Comparison of ENCODE assay signal across 12 mouse cellular contexts in genomic region chr6:52796691-52797090, GRCm38 (mm10).
DNase-seq lines count a peak whose midpoint lies in the region; ATAC-seq and TF ChIP-seq lines count a peak whose summit lies in the region.
"Had no signal": no experiment of that assay in that cellular context is flagged by ENCODE, and none has a peak within 500 bp of the region (broad histone marks: within the 10 kb centered on the region; RNA-seq: fewer than 3 reads in every experiment).

No protein-coding gene starts in this region.

- no peak overlapping the region for H3K9ac ChIP-seq in hindbrain, embryonic 15.5 days
- no peak overlapping the region for H3K9ac ChIP-seq in hindbrain, embryonic 13.5 days
- H3K9ac ChIP-seq in heart, postnatal 0 days (replicated peaks; ENCODE audit: low read depth, low read length): no peak overlapping the region
- H3K9ac ChIP-seq: midbrain, embryonic 15.5 days had no signal

- TF ChIP-seq CTCF in Patski (IDR thresholded peaks at IDR 0.05): no peak
- TF ChIP-seq CTCF in heart, postnatal 0 days (IDR thresholded peaks at IDR 0.05; ENCODE audit: low read depth): no peak

- CTCF ChIA-PET in Patski (lab: Charles Lee): interaction anchor here (1.1 to 1.9 kb wide), 2 partner anchors 14 to 42 kb away, joined by 4 to 5 read pairs; no protein-coding TSS in a partner anchor

- H3K27me3 ChIP-seq in hindbrain, embryonic 15.5 days: no peaks in the 10 kb centered on the region
- H3K27me3 ChIP-seq in hindbrain, embryonic 13.5 days: no peaks in the 10 kb centered on the region
- no peaks in the 10 kb centered on the region for H3K27me3 ChIP-seq in Patski
- no peaks in the 10 kb centered on the region for H3K27me3 ChIP-seq in embryonic facial prominence, embryonic 10.5 days (replicated peaks; ENCODE audit: low read depth, poor library complexity, severe bottlenecking)
- H3K27me3 ChIP-seq in heart, postnatal 0 days (ENCODE audit: control insufficient read depth, insufficient read depth, low read length): no peaks in the 10 kb centered on the region
- H3K27me3 ChIP-seq: CH12.LX; midbrain, embryonic 15.5 days had no signal

- peaks cover 31% of the 10 kb centered on the region for H3K4me1 ChIP-seq in hindbrain, embryonic 15.5 days (replicated peaks)
- H3K4me1 ChIP-seq in hindbrain, embryonic 13.5 days (replicated peaks): peaks cover 37% of the 10 kb centered on the region
- H3K4me1 ChIP-seq in embryonic facial prominence, embryonic 10.5 days: peaks cover 54% of the 10 kb centered on the region
- H3K4me1 ChIP-seq in heart, postnatal 0 days (ENCODE audit: control insufficient read depth, insufficient read depth): peaks cover 17% of the 10 kb centered on the region; the same call in 1 of the 2 replicates

- ATAC-seq in hindbrain, embryonic 15.5 days (ENCODE audit: low FRiP score, low read depth): no peak
- no peak for ATAC-seq in hindbrain, embryonic 13.5 days (ENCODE audit: low FRiP score)
- peak; percentile 32 for ATAC-seq in Patski
- ATAC-seq in heart, postnatal 0 days (ENCODE audit: insufficient read depth, low read depth): no peak
- ATAC-seq in megakaryocyte, adult 5-6 weeks (ENCODE audit: poor library complexity, severe bottlenecking): no peak
- ATAC-seq in CD4-positive, CD25-positive, alpha-beta regulatory T cell, adult 4 months: no peak
- ATAC-seq: midbrain, embryonic 15.5 days had no signal

- peak; percentile 24 for DNase-seq in Patski (ENCODE audit: low read depth, low spot score)
- DNase-seq in embryonic facial prominence, embryonic 10.5 days (ENCODE audit: low spot score): no peak
- DNase-seq in heart, postnatal 0 days (ENCODE audit: low spot score): no peak
- no peak for DNase-seq in spleen, adult 12 weeks (ENCODE audit: low spot score)
- DNase-seq: liver; right cerebral cortex, postnatal 25 days had no signal

- no peaks in the 10 kb centered on the region for H3K36me3 ChIP-seq in hindbrain, embryonic 15.5 days
- no peaks in the 10 kb centered on the region for H3K36me3 ChIP-seq in hindbrain, embryonic 13.5 days
- no peaks in the 10 kb centered on the region for H3K36me3 ChIP-seq in embryonic facial prominence, embryonic 10.5 days (replicated peaks)
- H3K36me3 ChIP-seq in heart, postnatal 0 days (replicated peaks; ENCODE audit: control insufficient read depth, insufficient read depth, low read length): no peaks in the 10 kb centered on the region
- H3K36me3 ChIP-seq: midbrain, embryonic 15.5 days had no signal

- no peak overlapping the region for H3K4me3 ChIP-seq in hindbrain, embryonic 15.5 days
- no peak overlapping the region for H3K4me3 ChIP-seq in hindbrain, embryonic 13.5 days
- H3K4me3 ChIP-seq in embryonic facial prominence, embryonic 10.5 days: no peak overlapping the region
- H3K4me3 ChIP-seq in heart, postnatal 0 days (ENCODE audit: low read depth, low read length): no peak overlapping the region
- H3K4me3 ChIP-seq: midbrain, embryonic 15.5 days had no signal

- in situ Hi-C loops in Patski (cut with MboI; ENCODE audit: low pct_unique_long_range_greater_than_20kb): no loop called here

- no peaks in the 10 kb centered on the region for H3K9me3 ChIP-seq in hindbrain, embryonic 15.5 days
- no peaks in the 10 kb centered on the region for H3K9me3 ChIP-seq in hindbrain, embryonic 13.5 days
- H3K9me3 ChIP-seq in embryonic facial prominence, embryonic 10.5 days: no peaks in the 10 kb centered on the region
- no peaks in the 10 kb centered on the region for H3K9me3 ChIP-seq in heart, postnatal 0 days (replicated peaks; ENCODE audit: control insufficient read depth, low read length)
- H3K9me3 ChIP-seq: midbrain, embryonic 15.5 days had no signal

- POLR2A ChIA-PET in Patski (lab: Charles Lee): no interaction called here

- TF ChIP-seq EP300 in heart, postnatal 0 days (IDR thresholded peaks at IDR 0.05; ENCODE audit: low read depth): no peak

- H3K4me2 ChIP-seq in hindbrain, embryonic 15.5 days: no peak overlapping the region
- H3K4me2 ChIP-seq in hindbrain, embryonic 13.5 days: no peak overlapping the region
- H3K4me2 ChIP-seq in heart, postnatal 0 days (ENCODE audit: low read depth, low read length): no peak overlapping the region
- H3K4me2 ChIP-seq: midbrain, embryonic 15.5 days had no signal

- WGBS in hindbrain, embryonic 15.5 days: 73% methylated on average over 1 of the region's 1 CpGs
- 75% methylated on average over 1 of the region's 1 CpGs for WGBS in hindbrain, embryonic 13.5 days
- WGBS in embryonic facial prominence, embryonic 10.5 days: 75% methylated on average over 1 of the region's 1 CpGs
- WGBS in heart, postnatal 0 days: 44% methylated on average over 1 of the region's 1 CpGs

- H3K27ac ChIP-seq in hindbrain, embryonic 15.5 days (replicated peaks): 0 out of 2 replicates have a peak overlapping the region, but pooled peaks have one; percentile 18
- no peak overlapping the region for H3K27ac ChIP-seq in hindbrain, embryonic 13.5 days
- H3K27ac ChIP-seq in embryonic facial prominence, embryonic 10.5 days (replicated peaks): peak overlapping the region; percentile 69
- H3K27ac ChIP-seq in heart, postnatal 0 days (ENCODE audit: low read depth): peak overlapping the region; percentile 72
- H3K27ac ChIP-seq: midbrain, embryonic 15.5 days had no signal
